Mouse (Mus musculus): ENCODE measurements at regions not wholly inside any gene's neighbourhood (a gene's known extent, or its start where the extent isn't known, plus 50 kb on each side); places are given as distances from the start of the nearest gene placed in this dataset.

DNA sequence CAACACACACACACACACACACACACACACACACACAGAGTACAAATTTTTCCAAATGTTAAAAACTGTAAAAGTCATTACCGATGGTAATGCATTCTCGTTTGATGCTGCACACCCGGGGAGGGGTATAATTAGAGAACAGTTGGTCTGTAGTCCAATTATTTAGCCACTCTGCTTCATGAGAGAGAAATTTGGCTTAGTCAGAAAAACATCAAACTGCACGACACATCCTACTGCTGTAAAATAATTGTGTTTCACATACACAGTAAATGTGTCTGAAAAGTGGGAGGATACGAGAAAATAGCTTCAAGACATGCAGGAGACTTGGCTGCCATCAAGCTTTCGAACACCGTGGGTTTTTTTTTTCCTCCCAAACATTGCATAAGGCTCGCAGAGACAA, 194.5 kb upstream of the Tox3 start:
- no peaks in the 10 kb centered on the region for H3K9me3 ChIP-seq (replicated peaks; ENCODE audit: insufficient read depth, low read length)
- H3K36me3 ChIP-seq (ENCODE audit: control insufficient read depth in 1 of 2, insufficient read depth in 2 of 2, low read length in 2 of 2), result no peaks in the 10 kb centered on the region
- no peak for DNase-seq (ENCODE audit: low read depth, low spot score)
- TF ChIP-seq ZKSCAN1 (IDR thresholded peaks at IDR 0.05; ENCODE audit: low read depth, low read length) (no peak), KAT2A (conservative IDR thresholded peaks at IDR 0.05; ENCODE audit: low read depth, low read length) (no peak), POLR2AphosphoS5 (IDR thresholded peaks at IDR 0.05; ENCODE audit: borderline replicate concordance, low read depth, low read length) (no peak), EP300 (IDR thresholded peaks at IDR 0.05; ENCODE audit: low read depth in 1 of 2, low read length in 2 of 2) (no peak), E2F4 (IDR thresholded peaks at IDR 0.05; ENCODE audit: borderline replicate concordance, low read depth, low read length) (no peak), MAFK (IDR thresholded peaks at IDR 0.05; ENCODE audit: borderline replicate concordance, low read depth, low read length) (no peak), CHD1 (IDR thresholded peaks at IDR 0.05; ENCODE audit: low read depth, low read length) (no peak), HCFC1 (IDR thresholded peaks at IDR 0.05; ENCODE audit: low read depth, low read length) (no peak), ZC3H11A (IDR thresholded peaks at IDR 0.05; ENCODE audit: low read depth, low read length) (no peak), ETS1 (IDR thresholded peaks at IDR 0.05; ENCODE audit: low read depth, low read length) (no peak), GABPA (IDR thresholded peaks at IDR 0.05; ENCODE audit: low read depth, low read length) (no peak), ELF1 (IDR thresholded peaks at IDR 0.05; ENCODE audit: low read depth, low read length) (no peak), MYC (IDR thresholded peaks at IDR 0.05; ENCODE audit: low read depth, low read length) (no peak), BHLHE40 (IDR thresholded peaks at IDR 0.05; ENCODE audit: borderline replicate concordance, low read depth, low read length) (no peak)
- no peak overlapping the region for H3K9ac ChIP-seq (ENCODE audit: control insufficient read depth, low read depth, low read length, poor library complexity, severe bottlenecking)
- no peak overlapping the region for H3K27ac ChIP-seq (ENCODE audit: control insufficient read depth, low read depth, low read length)
- no peaks in the 10 kb centered on the region for H3K4me1 ChIP-seq (ENCODE audit: control insufficient read depth in 1 of 2, insufficient read depth in 2 of 2, low read length in 2 of 2)
- no peaks in the 10 kb centered on the region for H3K79me2 ChIP-seq (ENCODE audit: control insufficient read depth, insufficient read depth, low read length, poor library complexity)
- no peaks in the 10 kb centered on the region for H3K27me3 ChIP-seq (ENCODE audit: control insufficient read depth in 1 of 2, insufficient read depth in 2 of 2, low read length in 2 of 2)
- H3K4me3 ChIP-seq (ENCODE audit: control insufficient read depth in 1 of 2, insufficient read depth in 1 of 2, low read depth in 2 of 2, low read length in 2 of 2), result no peak overlapping the region

- Histone ChIP-seq H3K27ac (ENCODE audit: control insufficient read depth, low read depth, low read length) (no peak overlapping the region), H3K4me3 (ENCODE audit: control insufficient read depth in 1 of 2, insufficient read depth in 1 of 2, low read depth in 2 of 2, low read length in 2 of 2) (no peak overlapping the region), H3K36me3 (ENCODE audit: control insufficient read depth in 1 of 2, insufficient read depth in 2 of 2, low read length in 2 of 2) (no peaks in the 10 kb centered on the region), H3K9me3 (replicated peaks; ENCODE audit: insufficient read depth, low read length) (no peaks in the 10 kb centered on the region), H3K79me2 (ENCODE audit: control insufficient read depth, insufficient read depth, low read length, poor library complexity) (no peaks in the 10 kb centered on the region), H3K4me1 (ENCODE audit: control insufficient read depth in 1 of 2, insufficient read depth in 2 of 2, low read length in 2 of 2) (no peaks in the 10 kb centered on the region), H3K9ac (ENCODE audit: control insufficient read depth, low read depth, low read length, poor library complexity, severe bottlenecking) (no peak overlapping the region), H3K27me3 (ENCODE audit: control insufficient read depth in 1 of 2, insufficient read depth in 2 of 2, low read length in 2 of 2) (no peaks in the 10 kb centered on the region)
- no peak for DNase-seq (ENCODE audit: low read depth, low spot score)
- no peak for TF ChIP-seq GABPA (IDR thresholded peaks at IDR 0.05; ENCODE audit: low read depth, low read length)
These were observed 188.1 kb upstream of the Tox3 start for GRCm38 (mm10) chr8:90536196-90536640.
